Mouse (Mus musculus): Measurements from ENCODE around the gene Gm49776. TPM values are rescaled to one million over a fixed set of nuclear protein-coding genes. Genes with fewer than 3 reads are reported as not detected.

Gm49776 gene
- polyA plus RNA-seq, 1 experiment from 2014 or later = 1.6 TPM

DNA sequence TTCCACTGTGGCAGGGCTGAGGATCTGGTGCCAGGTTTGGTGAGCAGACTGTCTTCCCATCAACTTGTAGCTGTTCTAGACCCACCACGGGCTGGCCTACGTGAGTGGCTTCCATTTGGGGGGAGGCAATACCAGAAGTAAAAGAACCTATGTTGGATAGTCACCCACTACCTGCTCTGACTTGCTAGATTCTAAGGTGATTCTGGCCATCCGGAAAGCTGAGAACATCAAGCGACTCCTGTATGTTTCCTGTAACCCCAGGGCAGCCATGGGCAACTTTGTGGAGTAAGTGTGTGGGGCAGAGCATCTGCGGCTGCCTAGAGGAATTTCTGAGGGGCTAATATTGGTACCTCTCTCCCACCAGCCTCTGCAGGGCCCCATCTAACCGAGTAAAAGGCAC is 5.4 kb downstream of the Gm49776 start:
- Histone ChIP-seq H3K4me1 (replicated peaks; ENCODE audit: control insufficient read depth, insufficient read depth, low read length) (peaks cover 9% of the 10 kb centered on the region), H3K36me3 (ENCODE audit: control insufficient read depth, insufficient read depth, low read length) (peaks cover 25% of the 10 kb centered on the region; the same call in 1 of the 2 replicates), H3K27me3 (ENCODE audit: control insufficient read depth, insufficient read depth, low read length) (no peaks in the 10 kb centered on the region), H3K9ac (ENCODE audit: low read depth, low read length) (no peak overlapping the region), H3K27ac (ENCODE audit: low read depth, low read length) (no peak overlapping the region), H3K4me2 (replicated peaks; ENCODE audit: low read depth, low read length) (no peak overlapping the region), H3K4me3 (ENCODE audit: low read depth, low read length) (no peak overlapping the region), H3K9me3 (ENCODE audit: control insufficient read depth, low read length) (no peaks in the 10 kb centered on the region)
- DNase-seq (ENCODE audit: low spot score) (no peak), ATAC-seq (ENCODE audit: low FRiP score) (no peak)
- WGBS = 88% methylated on average over 6 of the region's 6 CpGs

DNA sequence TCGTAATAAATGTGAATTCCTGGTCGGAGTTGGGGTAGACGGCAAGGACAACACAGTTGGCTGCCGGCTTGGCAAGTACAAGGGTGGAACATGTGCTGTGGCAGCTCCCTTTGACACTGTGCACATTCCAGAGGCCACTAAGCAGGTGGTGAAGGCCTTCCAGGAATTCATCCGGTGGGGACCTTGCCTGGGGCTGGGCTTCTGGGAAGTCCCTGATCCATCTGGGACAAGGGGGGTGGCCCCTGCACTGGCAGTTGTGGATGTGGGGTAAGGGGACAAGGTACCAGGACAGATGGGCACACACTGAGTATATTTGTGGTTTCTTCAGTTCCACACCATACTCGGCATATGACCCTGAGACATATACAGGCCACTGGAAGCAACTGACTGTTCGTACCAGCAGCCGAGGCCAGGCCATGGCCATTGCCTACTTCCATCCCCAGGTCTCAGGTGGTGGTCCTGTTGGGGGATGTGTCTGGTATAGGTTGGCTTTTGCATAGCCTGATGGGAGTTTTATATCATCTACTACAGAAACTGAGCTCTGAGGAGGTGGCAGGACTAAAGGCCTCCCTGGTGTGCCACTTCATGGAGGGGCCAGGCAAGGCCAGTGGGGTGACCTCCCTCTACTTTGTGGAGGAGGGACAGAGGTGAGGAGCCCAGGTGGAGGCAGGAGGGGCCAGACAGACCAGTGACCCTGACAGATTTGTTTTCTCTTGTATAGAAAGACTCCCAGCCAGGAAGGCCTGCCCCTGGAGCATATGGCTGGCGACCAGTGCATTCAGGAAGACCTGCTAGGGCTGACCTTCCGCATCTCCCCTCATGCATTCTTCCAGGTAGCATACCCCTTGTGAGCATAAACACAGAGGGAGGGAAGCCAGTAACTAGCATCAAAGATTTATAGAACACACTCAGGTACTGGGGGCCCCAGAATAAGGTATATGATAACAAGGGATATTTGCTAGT is 7.0 kb downstream of the Gm49776 start:
- H3K36me3 ChIP-seq (ENCODE audit: control insufficient read depth, insufficient read depth, low read length) = 0 out of 2 replicates have a peak, but pooled peaks cover 20% of the 10 kb centered on the region
- no peaks in the 10 kb centered on the region for H3K9me3 ChIP-seq (ENCODE audit: control insufficient read depth, low read length)
- H3K9ac ChIP-seq (ENCODE audit: low read depth, low read length) = no peak overlapping the region; the same call in 1 of the 2 replicates
- 77% methylated on average over 10 of the region's 10 CpGs for WGBS
- H3K4me1 ChIP-seq (replicated peaks; ENCODE audit: control insufficient read depth, insufficient read depth, low read length) = peaks cover 9% of the 10 kb centered on the region
- peak overlapping the region; percentile 80 for H3K4me2 ChIP-seq (replicated peaks; ENCODE audit: low read depth, low read length)
- H3K27ac ChIP-seq (ENCODE audit: low read depth, low read length) = no peak overlapping the region
- no peaks in the 10 kb centered on the region for H3K27me3 ChIP-seq (ENCODE audit: control insufficient read depth, insufficient read depth, low read length)
- DNase-seq (ENCODE audit: low spot score) = no peak
- no peak for ATAC-seq (ENCODE audit: low FRiP score)
- peak overlapping the region; percentile 12; the same call in 1 of the 2 replicates for H3K4me3 ChIP-seq (ENCODE audit: low read depth, low read length)

DNA sequence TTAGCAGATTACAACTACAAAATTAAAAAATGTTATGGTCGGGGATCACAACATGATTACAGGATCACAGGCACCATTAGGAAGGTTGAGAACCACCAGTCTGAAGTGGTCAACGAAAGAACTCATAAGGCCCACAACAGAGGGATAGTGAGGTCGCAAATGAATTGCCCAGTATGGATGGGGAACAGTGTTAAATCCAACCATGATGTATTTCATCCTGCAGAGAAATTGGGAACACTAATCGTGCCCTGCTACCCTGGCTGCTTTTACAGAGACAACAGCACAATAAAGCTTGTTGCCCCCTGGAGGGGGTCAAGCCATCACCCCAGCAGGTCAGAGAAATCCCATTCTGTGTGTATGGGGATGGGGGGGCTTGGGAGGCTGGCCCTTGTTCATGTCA is 7.9 kb downstream of the Gm49776 start:
- H3K9ac ChIP-seq (ENCODE audit: low read depth, low read length) = peak overlapping the region; percentile 89; the same call in 1 of the 2 replicates
- ATAC-seq (ENCODE audit: low FRiP score) (no peak), DNase-seq (ENCODE audit: low spot score) (no peak)
- no peaks in the 10 kb centered on the region for H3K27me3 ChIP-seq (ENCODE audit: control insufficient read depth, insufficient read depth, low read length)
- WGBS = 57% methylated on average over 4 of the region's 4 CpGs
- H3K9me3 ChIP-seq (ENCODE audit: control insufficient read depth, low read length) = no peaks in the 10 kb centered on the region
- peak overlapping the region; percentile 80 for H3K4me2 ChIP-seq (replicated peaks; ENCODE audit: low read depth, low read length)
- H3K4me1 ChIP-seq (replicated peaks; ENCODE audit: control insufficient read depth, insufficient read depth, low read length) = peaks cover 9% of the 10 kb centered on the region
- peak overlapping the region; percentile 94 for H3K4me3 ChIP-seq (ENCODE audit: low read depth, low read length)
- H3K36me3 ChIP-seq (ENCODE audit: control insufficient read depth, insufficient read depth, low read length) = 0 out of 2 replicates have a peak, but pooled peaks cover 20% of the 10 kb centered on the region
- 0 out of 2 replicates have a peak overlapping the region, but pooled peaks have one; percentile 20 for H3K27ac ChIP-seq (ENCODE audit: low read depth, low read length)

DNA sequence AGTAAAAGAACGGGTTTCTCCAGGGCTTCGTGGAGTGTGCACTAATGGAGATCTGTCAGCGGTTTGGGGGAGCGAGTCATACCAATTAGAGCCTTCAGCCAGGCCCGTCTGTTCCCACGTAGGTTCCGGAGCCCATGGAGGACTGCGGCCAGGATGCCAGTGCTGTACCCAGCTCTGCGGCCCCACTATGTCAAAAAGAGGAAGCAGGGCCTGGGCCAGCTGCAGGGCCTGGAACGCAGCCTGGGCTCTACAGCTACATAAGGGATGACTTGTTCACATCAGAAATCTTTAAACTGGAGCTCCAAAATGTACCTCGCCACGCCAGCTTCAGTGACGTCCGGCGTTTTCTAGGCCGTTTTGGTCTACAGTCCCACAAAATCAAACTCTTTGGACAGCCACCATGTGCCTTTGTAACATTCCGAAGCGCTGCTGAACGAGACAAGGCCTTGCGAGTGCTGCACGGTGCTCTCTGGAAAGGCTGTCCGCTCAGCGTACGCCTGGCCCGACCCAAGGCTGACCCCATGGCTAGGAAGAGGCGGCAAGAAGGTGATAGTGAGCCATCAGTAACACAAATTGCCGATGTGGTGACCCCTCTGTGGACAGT is 8.7 kb downstream of the Gm49776 start:
- H3K4me1 ChIP-seq (replicated peaks; ENCODE audit: control insufficient read depth, insufficient read depth, low read length) = peaks cover 9% of the 10 kb centered on the region
- peak overlapping the region; percentile 89 for H3K9ac ChIP-seq (ENCODE audit: low read depth, low read length)
- H3K4me2 ChIP-seq (replicated peaks; ENCODE audit: low read depth, low read length) = peak overlapping the region; percentile 80
- H3K36me3 ChIP-seq (ENCODE audit: control insufficient read depth, insufficient read depth, low read length) = 0 out of 2 replicates have a peak, but pooled peaks cover 19% of the 10 kb centered on the region
- no peaks in the 10 kb centered on the region for H3K9me3 ChIP-seq (ENCODE audit: control insufficient read depth, low read length)
- peak overlapping the region; percentile 94 for H3K4me3 ChIP-seq (ENCODE audit: low read depth, low read length)
- WGBS = 9% methylated on average over 27 of the region's 27 CpGs
- peak overlapping the region; percentile 89 for H3K27ac ChIP-seq (ENCODE audit: low read depth, low read length)
- no peaks in the 10 kb centered on the region for H3K27me3 ChIP-seq (ENCODE audit: control insufficient read depth, insufficient read depth, low read length)
- DNase-seq (ENCODE audit: low spot score) (peak; percentile 49), ATAC-seq (ENCODE audit: low FRiP score) (peak; percentile 41; the same call in 1 of the 2 replicates)

DNA sequence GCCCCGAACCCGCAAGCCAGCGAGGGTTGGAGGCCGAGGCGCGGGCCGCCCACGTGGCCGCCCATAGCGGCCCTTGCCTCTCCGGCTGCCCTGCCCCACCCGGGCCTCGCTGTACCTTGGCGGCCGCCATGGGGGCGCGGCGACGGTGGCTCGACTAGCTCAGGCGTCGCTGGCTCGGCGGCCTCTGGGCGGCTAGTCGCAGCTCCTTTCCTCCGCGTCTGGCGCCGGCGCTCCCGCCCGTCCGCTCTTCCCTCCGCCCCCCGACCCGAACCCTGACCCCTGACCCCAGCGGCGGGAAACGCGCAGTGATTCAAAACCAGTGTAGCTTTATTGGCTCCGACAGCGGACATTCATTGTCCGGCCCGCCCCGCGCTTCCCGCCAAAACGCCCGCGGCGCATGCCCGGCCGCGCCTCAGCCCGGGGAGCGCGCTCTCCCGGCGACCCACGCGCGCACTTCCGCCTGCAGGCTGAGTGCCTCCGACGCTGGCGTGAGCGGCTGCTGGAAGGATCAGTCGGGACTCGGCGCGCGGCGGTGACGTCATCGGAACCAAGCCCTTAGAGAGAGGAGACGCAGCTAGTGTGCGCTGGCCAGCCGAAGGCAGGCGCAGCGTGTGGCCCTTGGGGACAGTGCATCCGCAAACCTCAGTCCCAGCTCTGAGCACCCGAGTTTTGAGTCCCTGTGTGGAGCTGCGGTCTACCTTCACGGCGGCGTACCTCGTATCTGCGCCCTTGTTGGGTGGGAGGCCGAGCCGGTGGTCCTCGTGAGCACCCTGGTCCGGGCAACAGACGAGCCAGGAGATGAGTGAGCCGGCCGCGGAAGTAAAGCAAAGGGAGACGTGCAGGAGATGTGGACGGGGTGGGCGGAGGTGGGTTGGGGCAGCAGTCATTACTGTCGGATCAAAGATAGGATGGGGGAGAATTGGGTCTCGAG is 9.4 kb downstream of the Gm49776 start, which contains the start of the genes Trmt2a and Ranbp1:
Gene Trmt2a (plus strand): TSS at position 247 of the 931 bp plus-strand sequence.
Gene Ranbp1 (minus strand): TSS at position 300 of the 931 bp plus-strand sequence.
- peak within 1 kb of the TSS; percentile 94 for H3K4me3 ChIP-seq (ENCODE audit: low read depth, low read length)
- ATAC-seq (ENCODE audit: low FRiP score) (peak; percentile 96), DNase-seq (ENCODE audit: low spot score) (peak; percentile 99)
- H3K27me3 ChIP-seq (ENCODE audit: control insufficient read depth, insufficient read depth, low read length) = no peaks in the 10 kb centered on the region
- WGBS = under 1% methylated on average over 95 of the region's 102 CpGs
- peak within 1 kb of the TSS; percentile 80 for H3K4me2 ChIP-seq (replicated peaks; ENCODE audit: low read depth, low read length)
- H3K36me3 ChIP-seq (ENCODE audit: control insufficient read depth, insufficient read depth, low read length) = 0 out of 2 replicates have a peak, but pooled peaks cover 12% of the 10 kb centered on the region
- peak within 1 kb of the TSS; percentile 95 for H3K9ac ChIP-seq (ENCODE audit: low read depth, low read length)
- peak within 1 kb of the TSS; percentile 89 for H3K27ac ChIP-seq (ENCODE audit: low read depth, low read length)
- peaks cover 9% of the 10 kb centered on the region for H3K4me1 ChIP-seq (replicated peaks; ENCODE audit: control insufficient read depth, insufficient read depth, low read length)
- no peaks in the 10 kb centered on the region for H3K9me3 ChIP-seq (ENCODE audit: control insufficient read depth, low read length)

DNA sequence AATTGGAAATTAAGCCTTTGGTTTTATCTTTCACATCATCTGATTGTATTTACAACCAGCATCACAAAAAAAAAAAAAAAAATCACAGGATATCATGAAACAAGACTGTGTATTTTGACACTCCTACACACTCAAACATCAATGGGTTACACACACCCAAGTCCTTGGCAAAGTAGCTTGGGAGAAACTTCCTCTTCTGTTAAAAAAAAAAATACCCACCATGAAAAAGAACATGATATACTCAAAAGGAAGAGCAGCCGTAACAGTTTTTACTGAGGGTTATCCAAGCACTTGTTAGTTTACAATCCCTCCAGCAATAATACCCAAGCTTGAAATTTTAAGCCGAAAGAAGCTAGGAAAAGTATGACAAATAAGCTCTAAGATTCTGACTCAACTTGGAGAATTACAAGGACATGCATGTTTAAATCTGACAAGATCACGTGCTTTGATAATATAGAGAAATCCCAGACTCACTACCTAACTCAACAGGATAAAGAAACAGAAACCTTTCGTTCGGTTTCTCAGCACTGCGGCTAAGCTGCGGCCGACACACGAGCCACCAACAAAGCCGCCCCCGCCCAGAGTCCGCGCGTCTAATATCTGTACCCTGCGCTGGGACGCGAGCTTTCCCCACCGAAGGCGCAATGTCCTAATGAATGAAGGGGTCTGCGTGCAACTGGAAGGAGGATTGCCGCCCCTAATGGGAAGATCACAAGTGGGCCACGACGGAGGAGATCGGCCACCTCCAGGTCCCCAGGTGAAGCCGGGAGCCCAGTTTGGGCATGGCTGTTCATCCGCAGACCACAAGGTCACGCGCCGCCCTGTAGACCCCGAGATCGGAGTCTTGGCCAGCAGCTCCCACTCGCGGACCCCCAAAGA is 10.4 kb downstream of the Gm49776 start:
- Histone ChIP-seq H3K4me1 (replicated peaks; ENCODE audit: control insufficient read depth, insufficient read depth, low read length) (peaks cover 9% of the 10 kb centered on the region), H3K9ac (ENCODE audit: low read depth, low read length) (peak overlapping the region; percentile 95), H3K27me3 (ENCODE audit: control insufficient read depth, insufficient read depth, low read length) (no peaks in the 10 kb centered on the region), H3K4me2 (replicated peaks; ENCODE audit: low read depth, low read length) (peak overlapping the region; percentile 37), H3K36me3 (ENCODE audit: control insufficient read depth, insufficient read depth, low read length) (peaks cover 12% of the 10 kb centered on the region; the same call in 1 of the 2 replicates), H3K27ac (ENCODE audit: low read depth, low read length) (peak overlapping the region; percentile 89), H3K4me3 (ENCODE audit: low read depth, low read length) (peak overlapping the region; percentile 94), H3K9me3 (ENCODE audit: control insufficient read depth, low read length) (no peaks in the 10 kb centered on the region)
- ATAC-seq (ENCODE audit: low FRiP score) (peak; percentile 2), DNase-seq (ENCODE audit: low spot score) (no peak)
- WGBS = under 1% methylated on average over 29 of the region's 33 CpGs

DNA sequence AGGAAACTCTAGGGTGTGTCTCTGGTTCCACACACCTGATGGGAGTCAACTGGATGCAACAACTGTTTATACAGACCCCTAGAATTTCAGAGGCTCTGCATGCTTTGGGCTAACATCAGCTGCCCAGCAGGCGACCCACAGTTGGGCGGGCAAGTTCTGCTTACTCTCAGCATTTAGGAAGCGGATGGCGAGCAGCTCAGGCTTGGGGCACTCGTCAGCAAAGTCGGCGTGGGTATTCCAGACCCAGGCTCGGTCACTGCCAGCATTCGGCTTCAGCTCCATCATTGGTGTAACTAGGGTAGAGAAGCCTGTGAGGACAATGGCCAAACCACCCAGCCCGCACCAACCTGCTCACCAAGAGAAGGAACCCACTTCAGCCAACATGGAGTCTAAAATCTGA is 16.5 kb downstream of the Gm49776 start:
- Histone ChIP-seq H3K4me3 (ENCODE audit: low read depth, low read length) (no peak overlapping the region), H3K36me3 (ENCODE audit: control insufficient read depth, insufficient read depth, low read length) (peaks cover 17% of the 10 kb centered on the region; the same call in 1 of the 2 replicates), H3K4me1 (replicated peaks; ENCODE audit: control insufficient read depth, insufficient read depth, low read length) (no peaks in the 10 kb centered on the region; the same call in 1 of the 2 replicates), H3K4me2 (replicated peaks; ENCODE audit: low read depth, low read length) (no peak overlapping the region), H3K9me3 (ENCODE audit: control insufficient read depth, low read length) (no peaks in the 10 kb centered on the region), H3K27me3 (ENCODE audit: control insufficient read depth, insufficient read depth, low read length) (no peaks in the 10 kb centered on the region), H3K9ac (ENCODE audit: low read depth, low read length) (no peak overlapping the region), H3K27ac (ENCODE audit: low read depth, low read length) (no peak overlapping the region)
- ATAC-seq (ENCODE audit: low FRiP score) (no peak), DNase-seq (ENCODE audit: low spot score) (no peak)
- WGBS = 92% methylated on average over 10 of the region's 10 CpGs

Data from hindbrain, embryonic 11.5 days (tissue).